Mouse (Mus musculus) MEL (cell line): ENCODE results near the gene Dapk3. TPM values are rescaled to one million over a fixed set of nuclear protein-coding genes. Genes with fewer than 3 reads are reported as not detected.

Source experiments
- DNase-seq: peaks from one replicate; pipeline ENCODE4 v3.0.0; 2011; ENCODE audit warnings: low read depth, low spot score
- H3K27ac ChIP-seq: 2 replicates; pipeline ENCODE4 v1.5.1; 2012; ENCODE audit warnings: low read depth, mild to moderate bottlenecking, control low read depth, low read length, moderate library complexity; ENCODE audit not compliant: control insufficient read depth
- H3K27me3 ChIP-seq, 2 experiments: fragments of 150-350 bp in 1 of 2; sonication (generic) in 1 of 2; 2 replicates each; pipeline ENCODE4 v1.6.1; 2012; ENCODE audit warnings: low read length in 2 of 2, mild to moderate bottlenecking in 2 of 2, improper control_type of control experiment in 1 of 2, moderate library complexity in 1 of 2; ENCODE audit not compliant: insufficient read depth in 2 of 2, control insufficient read depth in 1 of 2
- H3K36me3 ChIP-seq, 2 experiments: 2 replicates each; pipeline ENCODE4 v1.6.1; 2012 to 2014; ENCODE audit warnings: low read length in 2 of 2, improper control_type of control experiment in 1 of 2, inconsistent platforms in 1 of 2, mild to moderate bottlenecking in 1 of 2; ENCODE audit not compliant: insufficient read depth in 2 of 2, control insufficient read depth in 1 of 2
- H3K4me1 ChIP-seq, 2 experiments: fragments of 150-350 bp in 1 of 2; sonication (generic) in 1 of 2; 2 replicates each; pipeline ENCODE4 v1.6.1; 2012; ENCODE audit warnings: low read length in 2 of 2, improper control_type of control experiment in 1 of 2, mild to moderate bottlenecking in 1 of 2; ENCODE audit not compliant: insufficient read depth in 2 of 2, control insufficient read depth in 1 of 2
- H3K4me3 ChIP-seq, 2 experiments: fragments of 150-350 bp in 1 of 2; sonication (generic) in 1 of 2; 2 replicates each; pipeline ENCODE4 v1.5.1; 2012; ENCODE audit warnings: low read depth in 2 of 2, low read length in 2 of 2, mild to moderate bottlenecking in 2 of 2, moderate library complexity in 2 of 2, control low read depth in 1 of 2, improper control_type of control experiment in 1 of 2; ENCODE audit not compliant: control insufficient read depth in 1 of 2, insufficient read depth in 1 of 2
- H3K79me2 ChIP-seq: 2 replicates; pipeline ENCODE4 v1.6.1; 2012; ENCODE audit warnings: mild to moderate bottlenecking, low read length, moderate library complexity; ENCODE audit not compliant: control insufficient read depth, poor library complexity, insufficient read depth
- H3K9ac ChIP-seq: 2 replicates; pipeline ENCODE4 v1.6.1; 2012; ENCODE audit warnings: low read depth, mild to moderate bottlenecking, control low read depth, low read length, moderate library complexity; ENCODE audit not compliant: control insufficient read depth, poor library complexity, severe bottlenecking
- H3K9me3 ChIP-seq: fragments of 150-350 bp; sonication (generic); replicated peaks from 2 replicates; pipeline ENCODE4 v1.6.1; 2012; ENCODE audit warnings: mild to moderate bottlenecking, low read length, improper control_type of control experiment, moderate library complexity; ENCODE audit not compliant: insufficient read depth
- EP300 ChIP-seq, 2 experiments: IDR thresholded peaks; 2 replicates each; pipeline ENCODE4 v1.6.1; 2011; ENCODE audit warnings: improper control_type of control experiment in 2 of 2, low read length in 2 of 2, low read depth in 1 of 2, mild to moderate bottlenecking in 1 of 2
- ETS1 ChIP-seq: IDR thresholded peaks from 2 replicates; pipeline ENCODE4 v1.6.1; 2012; ENCODE audit warnings: low read depth, mild to moderate bottlenecking, inconsistent platforms, low read length, improper control_type of control experiment, moderate library complexity
- GATA1 ChIP-seq: IDR thresholded peaks from 2 replicates; pipeline ENCODE4 v1.6.1; 2011; ENCODE audit warnings: low read depth, low read length, improper control_type of control experiment
- HCFC1 ChIP-seq: IDR thresholded peaks from 2 replicates; pipeline ENCODE4 v1.6.1; 2012; ENCODE audit warnings: low read depth, mild to moderate bottlenecking, inconsistent platforms, low read length, improper control_type of control experiment, moderate library complexity
- KAT2A ChIP-seq: conservative IDR thresholded peaks from 2 replicates; pipeline ENCODE4 v1.6.1; 2012; ENCODE audit warnings: low read depth, low read length, improper control_type of control experiment, inconsistent platforms
- MAX ChIP-seq: IDR thresholded peaks from 2 replicates; pipeline ENCODE4 v1.6.1; 2011; ENCODE audit warnings: low read length, improper control_type of control experiment
- POLR2A ChIP-seq, 2 experiments: IDR thresholded peaks; 2 replicates each; pipeline ENCODE4 v1.6.1; 2011 to 2012; ENCODE audit warnings: low read length in 2 of 2, mild to moderate bottlenecking in 2 of 2, control low read depth in 1 of 2, improper control_type of control experiment in 1 of 2, low read depth in 1 of 2, moderate library complexity in 1 of 2; ENCODE audit not compliant: control insufficient read depth in 1 of 2, insufficient read depth in 1 of 2, poor library complexity in 1 of 2
- POLR2AphosphoS2 ChIP-seq: IDR thresholded peaks from 2 replicates; pipeline ENCODE4 v1.6.1; 2011; ENCODE audit warnings: low read length, improper control_type of control experiment
- POLR2AphosphoS5 ChIP-seq: IDR thresholded peaks from 2 replicates; pipeline ENCODE4 v1.6.1; 2012; ENCODE audit warnings: low read depth, borderline replicate concordance, mild to moderate bottlenecking, inconsistent platforms, low read length, moderate library complexity, mixed read lengths
- RCOR1 ChIP-seq: IDR thresholded peaks from 2 replicates; pipeline ENCODE4 v1.6.1; 2012; ENCODE audit warnings: low read depth, mild to moderate bottlenecking, inconsistent platforms, low read length, improper control_type of control experiment
- TBP ChIP-seq: IDR thresholded peaks from 2 replicates; pipeline ENCODE4 v1.8.0; 2011; ENCODE audit warnings: low read depth, low read length, improper control_type of control experiment
- TCF12 ChIP-seq: IDR thresholded peaks from 2 replicates; pipeline ENCODE4 v1.6.1; 2014; ENCODE audit warnings: low read depth, mild to moderate bottlenecking, inconsistent platforms, low read length, improper control_type of control experiment, moderate library complexity
- ZC3H11A ChIP-seq: IDR thresholded peaks from 2 replicates; pipeline ENCODE4 v1.6.1; 2012; ENCODE audit warnings: low read depth, mild to moderate bottlenecking, inconsistent platforms, low read length, improper control_type of control experiment
- polyA plus RNA-seq, 2 experiments: library from polyadenylated mRNA; stranded (reverse) in 1 of 2; unstranded in 1 of 2; fragments of >175 nt in 1 of 2; fragments of >200 nt in 1 of 2; gene quantifications; 2 replicates each; pipeline versions ENCODE4 v1.2.1 to v1.2.4; 2012; ENCODE audit warnings: low replicate concordance in 2 of 2, low read depth in 1 of 2; ENCODE audit not compliant: insufficient read length in 2 of 2, insufficient read depth in 1 of 2, missing spikeins in 1 of 2
- total RNA-seq: library from RNA; depleted of rRNA; stranded (reverse); fragments of 300-350 nt; gene quantifications from 2 replicates; pipeline ENCODE4 v1.2.3, GENCODE M21; 2012

The Dapk3 gene
- total and polyA plus RNA-seq, 3 experiments, result 42.3 to 79.1 TPM; not detected in 1

DNA sequence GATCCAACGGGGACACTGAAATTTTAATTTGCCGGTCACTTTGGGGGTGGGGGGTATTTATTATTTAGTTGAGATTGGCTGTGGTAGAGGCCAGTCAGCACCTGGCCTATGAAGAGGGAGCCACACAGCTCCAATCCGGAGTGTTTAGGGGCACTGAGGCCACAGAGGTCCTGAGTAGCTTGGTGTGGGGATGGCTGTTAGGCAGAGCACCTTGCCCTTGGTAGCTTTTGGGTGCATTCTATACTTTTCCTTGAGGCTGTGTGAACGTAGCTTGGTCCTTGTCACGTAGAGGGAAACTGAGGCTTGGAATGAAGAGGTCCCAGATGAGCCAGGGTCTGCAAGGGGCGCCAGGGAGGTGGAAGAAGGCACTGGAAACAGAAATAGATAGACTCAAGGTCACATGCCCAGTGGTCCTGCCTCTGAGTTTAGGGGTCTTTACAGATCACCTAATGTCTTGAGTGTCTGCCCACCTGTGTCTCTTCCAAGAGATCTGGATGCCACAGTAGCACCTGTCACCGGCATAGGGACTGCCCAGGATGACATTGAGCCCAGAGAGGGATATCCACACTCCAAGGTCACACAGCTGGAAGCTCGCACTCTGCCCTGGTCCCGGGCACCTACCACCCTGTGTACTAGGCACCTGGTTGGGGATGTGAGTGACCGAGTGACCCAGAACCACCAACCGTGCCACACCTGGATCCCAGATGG is 43.8 kb upstream of the Dapk3 start:
- Histone ChIP-seq H3K27ac (no peak overlapping the region), H3K4me3 (peak overlapping the region; percentile 85 to 88), H3K9me3 (no peaks in the 10 kb centered on the region), H3K79me2 (peaks cover 72% of the 10 kb centered on the region), H3K9ac (peak overlapping the region; percentile 96), H3K4me1 (peaks cover 2 to 13% of the 10 kb centered on the region in 2 experiments; a peak in 3 of 4 replicates), H3K27me3 (no peaks in the 10 kb centered on the region), H3K36me3 (peaks cover 0 to 11% of the 10 kb centered on the region in 2 experiments; a peak in 3 of 4 replicates)
- DNase-seq, result no peak
- TF ChIP-seq POLR2A (IDR thresholded peaks at IDR 0.05; ENCODE audit: control insufficient read depth in 1 of 2, insufficient read depth in 1 of 2, low read depth in 1 of 2, low read length in 2 of 2, poor library complexity in 1 of 2) (0 out of 4 replicates have a peak, but pooled peaks of 1 of the 2 experiments have one; percentile 8), POLR2AphosphoS2 (no peak)

DNA sequence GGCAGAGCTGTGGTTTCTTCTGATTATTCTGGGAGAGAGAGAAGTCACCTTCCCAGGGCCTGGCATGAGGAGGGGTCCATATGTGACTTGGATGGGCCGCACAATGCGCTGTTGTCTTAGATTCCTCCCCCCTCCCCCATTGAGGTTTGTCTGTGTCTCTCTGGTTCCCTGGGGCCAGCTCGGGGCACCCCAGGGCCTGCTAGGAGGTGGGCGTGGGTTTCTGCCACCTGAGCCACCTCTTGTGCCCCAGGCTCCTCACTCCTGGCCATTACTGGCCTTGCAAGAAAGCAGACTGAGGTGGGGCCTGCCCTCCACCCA is 43.3 kb upstream of the Dapk3 start:
- Histone ChIP-seq H3K4me3 (no peak overlapping the region), H3K4me1 (peaks cover 2 to 11% of the 10 kb centered on the region in 2 experiments; a peak in 3 of 4 replicates)

DNA sequence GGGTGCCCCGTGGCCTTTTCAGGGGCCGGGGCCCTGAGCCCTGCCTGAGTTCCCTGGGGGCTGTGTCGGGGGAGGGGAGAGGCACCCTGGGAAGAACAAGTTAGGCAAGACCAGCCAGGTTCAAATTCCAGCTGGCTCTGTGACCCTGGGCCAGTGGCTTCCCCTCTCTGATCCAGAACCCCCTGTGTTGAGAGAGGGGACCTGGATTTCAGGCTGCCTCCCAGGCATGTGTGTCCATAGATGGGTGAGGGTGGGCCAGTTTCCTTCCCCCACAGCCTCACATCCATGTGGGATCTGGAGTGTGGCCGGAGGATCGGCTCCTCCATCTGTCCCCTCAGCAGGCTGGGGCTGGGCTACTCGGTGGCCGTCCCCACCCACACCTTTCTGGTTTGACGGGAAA is 42.8 kb upstream of the Dapk3 start:
- peaks cover 83% of the 10 kb centered on the region for H3K79me2 ChIP-seq
- no peak overlapping the region for H3K27ac ChIP-seq
- H3K4me1 ChIP-seq, result peaks cover 2 to 11% of the 10 kb centered on the region in 2 experiments; a peak in 3 of 4 replicates
- H3K4me3 ChIP-seq, result no peak overlapping the region
- no peak overlapping the region for H3K9ac ChIP-seq
- H3K27me3 ChIP-seq, result no peaks in the 10 kb centered on the region
- peaks cover 4 to 11% of the 10 kb centered on the region in 2 experiments for H3K36me3 ChIP-seq
- no peak for DNase-seq
- H3K9me3 ChIP-seq, result no peaks in the 10 kb centered on the region
- TF ChIP-seq TCF12, result no peak
- TF ChIP-seq TBP, result no peak
- no peak for TF ChIP-seq POLR2AphosphoS5
- TF ChIP-seq GATA1, result no peak
- TF ChIP-seq RCOR1, result no peak
- no peak for TF ChIP-seq ZC3H11A
- no peak for TF ChIP-seq EP300 (IDR thresholded peaks at IDR 0.05; ENCODE audit: low read depth in 1 of 2, low read length in 2 of 2)
- TF ChIP-seq POLR2AphosphoS2, result no peak
- TF ChIP-seq ETS1, result no peak
- no peak for TF ChIP-seq HCFC1
- TF ChIP-seq KAT2A, result no peak

More for the DNA sequence above, 43.3 kb upstream of the Dapk3 start:
- no peaks in the 10 kb centered on the region for H3K9me3 ChIP-seq
- no peaks in the 10 kb centered on the region for H3K27me3 ChIP-seq
- TF ChIP-seq MAX, result no peak
- TF ChIP-seq TBP, result no peak
- TF ChIP-seq POLR2A (IDR thresholded peaks at IDR 0.05; ENCODE audit: control insufficient read depth in 1 of 2, insufficient read depth in 1 of 2, low read depth in 1 of 2, low read length in 2 of 2, poor library complexity in 1 of 2), result peak in 1 of 2 experiments; percentile 5; a peak in 1 of 4 replicates
- DNase-seq, result no peak
- peaks cover 77% of the 10 kb centered on the region for H3K79me2 ChIP-seq
- H3K9ac ChIP-seq, result peak overlapping the region; percentile 96; the same call in 1 of the 2 replicates
- peaks cover 0 to 11% of the 10 kb centered on the region in 2 experiments; a peak in 3 of 4 replicates for H3K36me3 ChIP-seq
- no peak overlapping the region for H3K27ac ChIP-seq
